Mouse (Mus musculus): ENCODE data around the gene Grk5. TPM values are rescaled to one million over a fixed set of nuclear protein-coding genes. Genes with fewer than 3 reads are reported as not detected.

The Grk5 gene
- polyA plus RNA-seq, 1 experiment, result 1.3 TPM

GRCm38 (mm10) chr19:60889101-60889713 is 342 bp upstream of the Grk5 start:
- H3K9ac ChIP-seq (ENCODE audit: low read depth, poor library complexity, severe bottlenecking), result peak overlapping the region; percentile 76

DNA sequence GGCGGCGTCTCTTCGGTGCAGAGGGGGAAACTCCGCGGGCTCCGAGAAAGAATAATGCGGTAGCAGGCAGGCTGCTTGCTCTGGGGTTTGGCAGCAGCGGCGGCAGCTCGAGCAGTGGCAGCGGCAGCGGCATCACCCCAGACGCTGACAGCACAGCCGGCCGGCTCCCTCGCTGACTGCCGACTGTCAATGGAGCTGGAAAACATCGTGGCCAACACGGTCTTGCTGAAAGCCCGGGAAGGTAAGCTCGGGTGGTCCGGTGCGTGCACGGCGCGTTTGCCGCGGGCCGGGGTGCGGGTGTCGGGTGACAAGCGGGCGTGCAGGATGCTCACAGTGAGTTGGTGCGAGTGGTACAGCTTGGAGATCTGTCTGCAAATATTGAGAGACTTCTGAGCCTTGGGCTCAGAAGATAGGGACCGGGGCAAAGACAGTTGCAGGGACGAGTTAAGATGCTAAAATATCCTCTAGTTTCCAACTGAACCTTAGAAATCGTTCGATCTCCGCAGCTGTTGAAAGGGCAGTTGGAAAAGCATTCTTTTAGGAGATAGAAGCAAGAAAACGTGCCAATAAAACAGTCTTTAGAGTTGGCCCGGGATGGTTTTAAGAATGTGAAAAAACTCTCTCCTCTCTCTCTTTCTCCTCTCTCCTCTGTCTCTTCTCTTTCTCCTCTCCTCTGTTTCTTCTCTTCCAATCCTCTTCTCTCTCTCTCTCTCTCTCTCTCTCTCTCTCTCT is 1.0 kb downstream of the Grk5 start:
- no peaks in the 10 kb centered on the region for H3K9me3 ChIP-seq (replicated peaks; ENCODE audit: control insufficient read depth, insufficient read depth, low read length, poor library complexity, severe bottlenecking)
- H3K4me3 ChIP-seq (ENCODE audit: low read depth, low read length), result peak overlapping the region; percentile 53
- H3K4me1 ChIP-seq (ENCODE audit: control insufficient read depth, insufficient read depth, low read length), result no peaks in the 10 kb centered on the region
- H3K27me3 ChIP-seq (ENCODE audit: control insufficient read depth, insufficient read depth, low read length, poor library complexity, severe bottlenecking), result no peaks in the 10 kb centered on the region
- H3K36me3 ChIP-seq (ENCODE audit: control insufficient read depth, insufficient read depth, low read length, poor library complexity, severe bottlenecking), result no peaks in the 10 kb centered on the region
- H3K27ac ChIP-seq (ENCODE audit: insufficient read depth, low read length), result no peak overlapping the region
- H3K9ac ChIP-seq (ENCODE audit: low read depth, poor library complexity, severe bottlenecking), result 0 out of 2 replicates have a peak overlapping the region, but pooled peaks have one; percentile 21
- TF ChIP-seq CTCF (IDR thresholded peaks at IDR 0.05; ENCODE audit: low read depth, low read length), result no peak
- TF ChIP-seq EP300 (IDR thresholded peaks at IDR 0.05; ENCODE audit: insufficient read depth, low read depth, low read length), result no peak

More at GRCm38 (mm10) chr19:60889101-60889713, 342 bp upstream of the Grk5 start:
- Histone ChIP-seq H3K36me3 (ENCODE audit: control insufficient read depth, insufficient read depth, low read length, poor library complexity, severe bottlenecking) (no peaks in the 10 kb centered on the region), H3K4me3 (ENCODE audit: low read depth, low read length) (peak overlapping the region; percentile 49), H3K27ac (ENCODE audit: insufficient read depth, low read length) (peak overlapping the region; percentile 88), H3K27me3 (ENCODE audit: control insufficient read depth, insufficient read depth, low read length, poor library complexity, severe bottlenecking) (no peaks in the 10 kb centered on the region), H3K9me3 (replicated peaks; ENCODE audit: control insufficient read depth, insufficient read depth, low read length, poor library complexity, severe bottlenecking) (no peaks in the 10 kb centered on the region), H3K4me1 (ENCODE audit: control insufficient read depth, insufficient read depth, low read length) (no peaks in the 10 kb centered on the region)
- TF ChIP-seq CTCF (IDR thresholded peaks at IDR 0.05; ENCODE audit: low read depth, low read length) (peak; percentile 70), EP300 (IDR thresholded peaks at IDR 0.05; ENCODE audit: insufficient read depth, low read depth, low read length) (no peak), POLR2A (IDR thresholded peaks at IDR 0.05; ENCODE audit: insufficient read depth, low read length) (no peak)

DNA sequence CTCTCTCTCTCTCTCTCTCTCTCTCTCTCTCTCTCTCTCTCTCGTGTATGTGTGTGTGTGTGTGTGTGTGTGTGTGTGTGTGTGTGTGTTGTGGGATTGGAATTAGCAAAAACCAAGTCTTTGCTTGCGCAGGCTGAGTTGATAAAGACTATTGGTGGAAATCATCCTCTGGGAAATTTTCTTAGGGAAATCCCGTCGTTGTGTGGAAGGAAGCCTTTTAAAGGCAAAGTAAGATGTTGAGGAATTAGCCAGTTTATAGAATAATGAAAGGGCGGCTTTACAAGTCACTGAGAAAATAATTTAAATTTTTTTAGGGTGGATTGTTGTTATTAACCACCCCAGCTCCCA is 1.5 kb downstream of the Grk5 start:
- H3K4me1 ChIP-seq (ENCODE audit: control insufficient read depth, insufficient read depth, low read length), result no peaks in the 10 kb centered on the region
- H3K36me3 ChIP-seq (ENCODE audit: control insufficient read depth, insufficient read depth, low read length, poor library complexity, severe bottlenecking), result no peaks in the 10 kb centered on the region
- no peak overlapping the region for H3K4me3 ChIP-seq (ENCODE audit: low read depth, low read length)
- no peak overlapping the region for H3K9ac ChIP-seq (ENCODE audit: low read depth, poor library complexity, severe bottlenecking)
- no peaks in the 10 kb centered on the region for H3K27me3 ChIP-seq (ENCODE audit: control insufficient read depth, insufficient read depth, low read length, poor library complexity, severe bottlenecking)
- H3K27ac ChIP-seq (ENCODE audit: insufficient read depth, low read length), result no peak overlapping the region
- no peaks in the 10 kb centered on the region for H3K9me3 ChIP-seq (replicated peaks; ENCODE audit: control insufficient read depth, insufficient read depth, low read length, poor library complexity, severe bottlenecking)
- no peak for TF ChIP-seq CTCF (IDR thresholded peaks at IDR 0.05; ENCODE audit: low read depth, low read length)
- no peak for TF ChIP-seq EP300 (IDR thresholded peaks at IDR 0.05; ENCODE audit: insufficient read depth, low read depth, low read length)
- no peak for TF ChIP-seq POLR2A (IDR thresholded peaks at IDR 0.05; ENCODE audit: insufficient read depth, low read length)

GRCm38 (mm10) chr19:60891934-60892547 is 2.5 kb downstream of the Grk5 start:
- Histone ChIP-seq H3K36me3 (ENCODE audit: control insufficient read depth, insufficient read depth, low read length, poor library complexity, severe bottlenecking) (no peaks in the 10 kb centered on the region), H3K4me1 (ENCODE audit: control insufficient read depth, insufficient read depth, low read length) (no peaks in the 10 kb centered on the region), H3K27me3 (ENCODE audit: control insufficient read depth, insufficient read depth, low read length, poor library complexity, severe bottlenecking) (no peaks in the 10 kb centered on the region), H3K9ac (ENCODE audit: low read depth, poor library complexity, severe bottlenecking) (no peak overlapping the region), H3K27ac (ENCODE audit: insufficient read depth, low read length) (no peak overlapping the region), H3K9me3 (replicated peaks; ENCODE audit: control insufficient read depth, insufficient read depth, low read length, poor library complexity, severe bottlenecking) (no peaks in the 10 kb centered on the region), H3K4me3 (ENCODE audit: low read depth, low read length) (no peak overlapping the region)
- TF ChIP-seq EP300 (IDR thresholded peaks at IDR 0.05; ENCODE audit: insufficient read depth, low read depth, low read length), result no peak
- peak; percentile 81 for TF ChIP-seq CTCF (IDR thresholded peaks at IDR 0.05; ENCODE audit: low read depth, low read length)

GRCm38 (mm10) chr19:60895251-60895880 is 5.8 kb downstream of the Grk5 start:
- H3K4me3 ChIP-seq (ENCODE audit: low read depth, low read length), result no peak overlapping the region
- TF ChIP-seq CTCF (IDR thresholded peaks at IDR 0.05; ENCODE audit: low read depth, low read length), result no peak
- no peak for TF ChIP-seq EP300 (IDR thresholded peaks at IDR 0.05; ENCODE audit: insufficient read depth, low read depth, low read length)
- TF ChIP-seq POLR2A (IDR thresholded peaks at IDR 0.05; ENCODE audit: insufficient read depth, low read length), result no peak
- no peak overlapping the region for H3K9ac ChIP-seq (ENCODE audit: low read depth, poor library complexity, severe bottlenecking)
- H3K4me1 ChIP-seq (ENCODE audit: control insufficient read depth, insufficient read depth, low read length), result no peaks in the 10 kb centered on the region
- H3K36me3 ChIP-seq (ENCODE audit: control insufficient read depth, insufficient read depth, low read length, poor library complexity, severe bottlenecking), result no peaks in the 10 kb centered on the region
- H3K27ac ChIP-seq (ENCODE audit: insufficient read depth, low read length), result no peak overlapping the region
- no peaks in the 10 kb centered on the region for H3K27me3 ChIP-seq (ENCODE audit: control insufficient read depth, insufficient read depth, low read length, poor library complexity, severe bottlenecking)
- no peaks in the 10 kb centered on the region for H3K9me3 ChIP-seq (replicated peaks; ENCODE audit: control insufficient read depth, insufficient read depth, low read length, poor library complexity, severe bottlenecking)
